9 mouse cellular contexts compared by ENCODE assay signal in genomic region chr10:111595513-111595995, GRCm38 (mm10).
DNase-seq lines count a peak whose midpoint lies in the region; ATAC-seq lines count a peak whose summit lies in the region.
"Had no signal": no experiment of that assay in that cellular context is flagged by ENCODE, and none has a peak within 500 bp of the region (broad histone marks: within the 10 kb centered on the region; RNA-seq: fewer than 3 reads in every experiment).

No protein-coding gene starts in this region.

- WGBS in neural tube, embryonic 12.5 days: 71% methylated on average over 8 of the region's 8 CpGs
- WGBS in liver, embryonic 13.5 days (ENCODE audit: insufficient replicate concordance): 2% methylated on average over 8 of the region's 8 CpGs

- peak; percentile 40 for DNase-seq in embryo, embryonic 10 days (ENCODE audit: low spot score)
- DNase-seq in embryo, embryonic 10.5 days (ENCODE audit: low spot score): no peak
- DNase-seq in neural tube, embryonic 10.5 days (ENCODE audit: extremely low spot score, low spot score): no peak
- peak; percentile 79 for DNase-seq in liver, embryonic 13.5 days
- no peak for DNase-seq in thymus, postnatal 10 days (ENCODE audit: low spot score in 2 of 2)
- DNase-seq in layer of hippocampus, adult 11-12 months (ENCODE audit: low spot score): no peak
- DNase-seq: gastrocnemius, postnatal 36 days had no signal

- no peaks in the 10 kb centered on the region for H3K27me3 ChIP-seq in neural tube, embryonic 12.5 days (replicated peaks)
- H3K27me3 ChIP-seq in liver, embryonic 13.5 days: peaks cover 10% of the 10 kb centered on the region; the same call in 1 of the 2 replicates

- no peak overlapping the region for H3K4me2 ChIP-seq in neural tube, embryonic 12.5 days (replicated peaks)
- peak overlapping the region; percentile 60 for H3K4me2 ChIP-seq in liver, embryonic 13.5 days

- H3K4me1 ChIP-seq in neural tube, embryonic 12.5 days: 0 out of 2 replicates have a peak, but pooled peaks cover 3% of the 10 kb centered on the region
- H3K4me1 ChIP-seq in liver, embryonic 13.5 days (replicated peaks): peaks cover 53% of the 10 kb centered on the region

- no peak overlapping the region for H3K9ac ChIP-seq in neural tube, embryonic 12.5 days
- peak overlapping the region; percentile 58 for H3K9ac ChIP-seq in liver, embryonic 13.5 days

- H3K4me3 ChIP-seq in neural tube, embryonic 12.5 days: no peak overlapping the region
- peak overlapping the region; percentile 48 for H3K4me3 ChIP-seq in liver, embryonic 13.5 days (replicated peaks)

- H3K27ac ChIP-seq in neural tube, embryonic 12.5 days: no peak overlapping the region
- H3K27ac ChIP-seq in liver, embryonic 13.5 days: peak overlapping the region; percentile 82

- no peaks in the 10 kb centered on the region for H3K9me3 ChIP-seq in neural tube, embryonic 12.5 days
- no peaks in the 10 kb centered on the region for H3K9me3 ChIP-seq in liver, embryonic 13.5 days (replicated peaks)

- no peaks in the 10 kb centered on the region for H3K36me3 ChIP-seq in neural tube, embryonic 12.5 days
- no peaks in the 10 kb centered on the region for H3K36me3 ChIP-seq in liver, embryonic 13.5 days

- peak; percentile 56; the same call in 1 of the 2 replicates for ATAC-seq in neural tube, embryonic 12.5 days (ENCODE audit: low FRiP score, low read depth)
- ATAC-seq in liver, embryonic 13.5 days (ENCODE audit: low read depth): peak; percentile 93
- no peak for ATAC-seq in erythroid progenitor cell, adult 5-6 weeks (replicated peaks; ENCODE audit: low FRiP score, poor library complexity, severe bottlenecking)

Comparison
In these comparisons a context has a peak if more than half of its experiments do, and no peak if none do; other contexts are left out.
1. DNase-seq: peak in embryo, embryonic 10 days (single experiment) and liver, embryonic 13.5 days (single experiment); none in embryo, embryonic 10.5 days (single experiment), neural tube, embryonic 10.5 days (single experiment), thymus, postnatal 10 days (0 of 2) and layer of hippocampus, adult 11-12 months (single experiment).